Mouse (Mus musculus): Measurements from ENCODE around the gene Lrrc8e.

- TF ChIP-seq CTCF (IDR thresholded peaks at IDR 0.05; ENCODE audit: control insufficient read depth, insufficient read depth, insufficient read length) (no peak), USF1 (IDR thresholded peaks at IDR 0.05; ENCODE audit: low read depth) (peak; percentile 77), FOSL1 (IDR thresholded peaks at IDR 0.05; ENCODE audit: insufficient read depth, low read length, poor library complexity, severe bottlenecking) (no peak), MAX (IDR thresholded peaks at IDR 0.05) (no peak), MYOD1 (IDR thresholded peaks at IDR 0.05; ENCODE audit: control insufficient read depth, insufficient read length, low read depth) (no peak), CEBPB (IDR thresholded peaks at IDR 0.05; ENCODE audit: low read depth) (no peak)
Measured at GRCm38 (mm10) chr8:4275275-4276110, 48.9 kb downstream of the Lrrc8e start, which contains the start of gene Timm44.

Data from C2C12 (cell line).